Mouse (Mus musculus): ENCODE results near the gene Cnpy4.

Cnpy4 gene

GRCm38 (mm10) chr5:138186950-138187638 is at the start of gene Cnpy4, which contains the start of gene Taf6:
TSS of gene Cnpy4 (plus strand) at chr5:138187485.
TSS of gene Taf6 (minus strand) at chr5:138187451.
- in situ Hi-C loops (cut with MboI, MseI): no loop called here

DNA sequence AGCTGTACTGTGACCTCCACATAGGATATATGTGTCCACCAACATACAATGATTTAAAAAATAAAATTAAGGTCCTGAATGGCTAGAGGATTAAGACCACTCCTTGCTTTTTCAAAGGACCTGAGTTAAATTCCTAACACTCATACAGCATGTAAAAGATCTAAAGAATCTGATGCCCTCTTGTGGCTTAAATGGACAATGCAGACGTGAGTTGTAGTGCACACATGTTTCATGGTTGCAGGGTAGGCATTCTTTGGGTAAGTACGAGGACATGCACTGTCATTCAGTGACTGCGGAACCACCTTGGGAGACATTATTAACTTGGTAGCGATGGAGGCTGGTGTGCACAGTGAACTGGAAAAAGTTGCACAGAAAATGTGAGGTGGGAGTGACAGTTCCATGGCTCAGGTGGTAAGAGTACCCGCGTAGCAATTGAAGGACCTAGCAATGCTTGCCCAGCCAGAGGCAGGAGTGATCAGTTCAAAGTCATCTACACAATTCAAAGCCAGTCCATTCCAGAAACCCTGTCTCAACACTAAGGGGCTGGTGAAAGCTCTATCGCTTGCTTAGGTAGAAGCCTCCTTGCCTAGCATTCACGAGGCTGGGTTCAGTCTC is 49.2 kb upstream of the Cnpy4 start:
- in situ Hi-C loops (cut with MboI, MseI): no loop called here

DNA sequence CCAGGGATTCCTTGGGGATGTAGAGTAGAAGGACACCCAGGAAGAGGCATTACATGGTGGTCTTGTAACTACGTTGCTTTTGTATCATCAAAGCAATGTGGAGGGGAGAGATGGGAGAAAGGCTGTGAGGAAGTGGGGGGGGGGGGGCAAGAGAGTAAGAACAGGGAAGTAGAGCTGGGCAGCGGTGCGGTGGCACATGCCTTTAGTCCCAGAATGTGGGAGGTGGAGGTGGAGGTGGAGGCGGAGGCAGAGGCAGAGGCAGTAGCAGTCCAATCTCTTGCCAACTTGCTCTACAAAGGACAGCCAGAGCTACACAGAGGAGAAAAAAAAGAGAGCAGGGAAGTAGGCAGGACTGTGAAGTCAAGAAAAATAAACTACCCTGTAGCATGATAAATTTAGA is 48.7 kb upstream of the Cnpy4 start:
- in situ Hi-C loops (cut with MboI, MseI): no loop called here

- in situ Hi-C loops (cut with MboI, MseI): loop anchor here (5.0 kb wide), 1 partner anchor 67 kb away; the partner anchor contains the start of gene Zkscan1
Observed at GRCm38 (mm10) chr5:138154390-138154789, 32.9 kb upstream of the Cnpy4 start.

DNA sequence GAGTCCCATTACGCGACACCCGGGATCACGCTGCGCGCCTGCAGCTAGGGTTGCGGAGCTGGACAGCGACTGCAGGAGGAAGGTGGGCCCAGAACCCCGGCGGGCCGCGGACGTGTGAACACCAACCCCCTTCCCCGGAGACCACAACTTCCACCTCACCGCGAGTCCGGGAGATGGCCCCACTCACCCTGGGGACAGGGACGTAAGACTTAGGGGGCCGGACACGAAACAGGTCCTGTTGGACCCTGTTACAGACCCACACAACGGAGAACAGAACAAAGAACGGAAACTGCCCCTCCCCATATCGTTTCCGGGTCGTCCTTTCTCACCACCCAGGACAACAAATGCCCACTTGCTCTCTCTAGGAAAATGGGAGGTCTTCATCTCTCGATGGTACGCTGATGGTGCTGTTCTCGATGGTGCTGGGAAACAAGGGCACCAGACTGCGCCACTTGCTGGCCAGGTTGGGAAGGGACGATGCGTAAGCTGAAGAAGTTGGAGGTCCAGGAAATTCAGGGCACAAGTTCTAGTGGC is 31.8 kb upstream of the Cnpy4 start, which contains the start of gene Zfp113:
TSS of gene Zfp113 (minus strand) at position 302 of the 534 bp plus-strand sequence.
- in situ Hi-C loops (cut with MboI, MseI): no loop called here

GRCm38 (mm10) chr5:138160224-138160762 is 27.0 kb upstream of the Cnpy4 start:
- in situ Hi-C loops (cut with MboI, MseI): no loop called here

GRCm38 (mm10) chr5:138160842-138161665 is 26.2 kb upstream of the Cnpy4 start, which contains the start of gene Cops6:
TSS of gene Cops6 (plus strand) at chr5:138161071.
- in situ Hi-C loops (cut with MboI, MseI): no loop called here

- in situ Hi-C loops (cut with MboI, MseI): no loop called here
Observed at GRCm38 (mm10) chr5:138163046-138163445, 24.2 kb upstream of the Cnpy4 start.

- in situ Hi-C loops (cut with MboI, MseI): no loop called here
Observed at GRCm38 (mm10) chr5:138163610-138164009, 23.7 kb upstream of the Cnpy4 start.

DNA sequence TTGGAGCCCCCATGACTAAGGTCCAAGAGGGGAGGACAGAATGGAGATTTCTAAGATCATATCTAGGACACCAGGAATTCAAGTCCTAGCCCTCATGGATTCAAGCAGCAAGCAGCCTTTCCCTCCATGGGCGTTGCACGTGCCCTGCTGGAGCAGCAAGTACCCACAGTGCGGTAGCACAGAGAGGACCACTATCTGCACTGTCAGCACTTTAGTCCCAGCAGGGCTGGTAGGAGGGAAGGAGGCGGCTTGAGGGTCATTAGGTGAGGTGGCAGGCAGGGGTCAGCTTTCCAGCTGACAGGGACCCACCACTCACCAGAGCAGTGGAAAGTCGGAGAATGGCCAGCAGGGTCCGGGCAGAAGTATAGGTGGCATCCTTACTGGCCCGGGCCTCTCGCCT is 21.7 kb upstream of the Cnpy4 start:
- in situ Hi-C loops (cut with MboI, MseI): loop anchor here (5.0 kb wide), 2 partner anchors 87 to 643 kb away; no protein-coding TSS in a partner anchor

DNA sequence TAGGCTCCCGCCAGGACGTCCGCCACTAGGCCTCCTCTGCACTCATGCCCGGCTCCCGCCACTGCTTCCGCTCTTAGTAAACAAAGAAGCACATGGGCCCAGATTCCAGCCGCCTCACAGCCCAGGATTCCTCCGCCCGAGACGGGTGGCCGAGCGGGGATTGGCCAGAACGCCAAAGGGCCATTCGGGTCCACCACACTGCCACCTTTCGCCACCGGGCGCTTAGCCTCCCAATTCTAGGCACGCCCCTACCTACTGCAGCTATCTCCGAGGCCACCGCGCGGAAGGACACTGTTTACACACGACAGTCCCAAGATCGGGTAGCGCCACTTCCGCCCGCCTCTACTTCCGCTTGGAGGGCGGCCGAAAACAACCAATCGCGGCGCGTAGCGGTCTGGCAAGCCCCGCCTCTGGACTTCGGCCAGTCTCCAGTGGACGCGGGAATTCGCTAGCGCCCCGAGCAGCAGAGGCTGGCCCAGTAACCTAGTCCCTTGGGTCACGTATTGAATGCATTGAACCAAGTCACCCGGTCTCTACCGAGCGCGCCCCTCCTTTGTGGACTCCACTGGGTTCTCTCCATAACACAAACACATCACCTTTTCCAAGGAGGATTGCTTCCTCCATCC is 16.2 kb upstream of the Cnpy4 start:
- in situ Hi-C loops (cut with MboI, MseI): no loop called here

GRCm38 (mm10) chr5:138171695-138172491 is 15.4 kb upstream of the Cnpy4 start, which contains the start of the genes Ap4m1 and Mcm7:
TSS of gene Ap4m1 (plus strand) at chr5:138172002.
TSS of gene Mcm7 (minus strand) at chr5:138172422.
- in situ Hi-C loops (cut with MboI, MseI): no loop called here

DNA sequence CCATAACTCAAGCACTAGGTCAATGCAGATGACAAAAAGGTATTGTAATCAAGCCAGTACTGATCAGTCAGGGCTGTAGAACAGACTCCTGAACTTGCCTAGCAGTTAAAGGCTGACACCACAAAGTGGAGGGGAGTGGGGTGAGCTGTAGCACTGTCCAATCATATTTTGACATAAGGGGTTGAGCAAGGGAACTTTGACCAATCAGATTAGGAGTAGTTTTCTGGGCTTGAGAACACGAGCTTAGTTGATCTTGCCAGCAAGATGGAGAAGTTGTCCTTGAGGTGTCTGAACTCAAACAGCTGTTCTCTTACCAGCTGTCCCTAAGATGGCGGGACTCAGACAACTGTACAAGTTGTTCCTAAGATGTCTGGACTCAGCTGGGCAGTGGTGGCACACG is 14.1 kb upstream of the Cnpy4 start:
- in situ Hi-C loops (cut with MboI, MseI): no loop called here

DNA sequence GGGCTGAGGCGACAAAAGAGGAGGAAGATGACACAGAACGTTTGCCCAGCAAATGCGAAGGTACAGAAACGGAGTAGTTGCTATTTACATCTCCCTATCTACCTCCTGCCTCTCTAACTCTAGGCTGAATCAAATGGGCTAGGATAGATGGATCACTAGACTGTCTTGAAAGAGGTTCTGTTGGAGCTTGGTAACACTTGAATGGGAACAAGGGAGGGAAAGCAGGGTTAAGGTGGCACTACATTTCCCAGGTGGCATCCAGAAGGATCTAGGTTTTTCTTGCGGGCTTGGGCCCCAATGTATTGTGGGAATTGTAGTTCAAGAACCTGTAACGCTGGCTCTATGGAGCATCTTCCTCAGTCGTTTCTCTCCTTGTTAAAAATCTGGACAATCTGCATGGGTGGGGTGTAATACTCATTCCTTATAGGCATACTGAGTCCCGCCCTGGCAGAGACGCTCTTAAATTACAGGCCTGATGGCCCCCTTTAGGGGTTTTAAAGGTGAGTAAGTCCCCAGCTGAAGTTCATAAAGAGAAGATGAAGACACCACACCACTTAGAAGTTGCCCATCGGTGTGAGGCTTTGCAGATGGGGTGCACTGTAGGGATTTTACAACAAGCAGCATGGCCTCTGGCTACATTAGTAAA is 499 bp downstream of the Cnpy4 start:
- in situ Hi-C loops (cut with MboI, MseI): no loop called here

DNA sequence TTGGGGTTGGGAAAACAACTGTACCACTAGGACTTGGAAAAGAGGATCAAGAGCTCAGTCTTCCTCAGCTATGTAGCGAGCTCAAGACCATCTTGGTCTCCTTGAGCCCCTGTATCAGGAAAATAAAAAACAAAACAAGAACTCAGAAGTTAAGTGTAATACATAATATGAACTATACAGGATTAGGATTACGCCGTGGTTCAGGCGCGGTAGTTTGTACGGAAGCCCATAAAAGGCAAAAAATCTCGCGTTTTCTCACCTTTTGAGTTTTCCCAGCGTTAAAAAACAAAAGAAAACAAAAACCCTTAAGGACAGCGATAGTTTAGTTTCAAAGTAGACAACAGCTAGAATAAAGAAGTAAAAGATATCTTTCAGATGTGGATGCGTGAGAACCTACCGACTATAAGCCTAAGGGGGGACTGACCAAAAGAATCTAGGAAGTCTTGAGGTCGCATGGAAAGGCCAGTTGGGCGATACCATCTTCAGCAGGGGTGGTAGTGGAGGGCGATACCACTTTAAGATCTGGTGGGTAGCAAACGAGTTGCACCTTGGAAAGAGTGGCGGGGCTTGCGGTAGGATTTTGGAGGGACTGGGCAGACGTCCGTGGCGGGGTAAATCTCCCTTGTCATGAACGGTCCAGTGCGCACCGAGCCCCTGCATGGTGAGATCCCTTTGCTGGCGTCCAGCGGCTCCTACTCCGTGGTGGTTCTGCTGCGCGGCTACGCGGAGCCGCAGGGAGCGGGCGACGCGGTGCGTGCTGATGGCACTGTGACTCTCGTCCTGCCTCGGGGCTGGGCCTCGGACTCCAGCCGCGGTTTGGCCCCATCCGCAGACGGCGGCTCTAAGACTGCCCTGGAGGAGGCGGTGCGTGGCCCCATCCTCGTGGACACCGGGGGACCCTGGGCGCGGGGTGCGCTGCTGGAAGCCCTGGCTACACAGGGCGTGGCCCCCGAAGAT is 6.8 kb downstream of the Cnpy4 start, which contains the start of gene Mblac1:
TSS of gene Mblac1 (plus strand) at position 544 of the 957 bp plus-strand sequence.
- in situ Hi-C loops (cut with MboI, MseI): no loop called here

- in situ Hi-C loops (cut with MboI, MseI): no loop called here
Observed at GRCm38 (mm10) chr5:138194755-138195345, 7.6 kb downstream of the Cnpy4 start.

- in situ Hi-C loops (cut with MboI, MseI): no loop called here
Observed at GRCm38 (mm10) chr5:138195463-138195862, 8.2 kb downstream of the Cnpy4 start.

DNA sequence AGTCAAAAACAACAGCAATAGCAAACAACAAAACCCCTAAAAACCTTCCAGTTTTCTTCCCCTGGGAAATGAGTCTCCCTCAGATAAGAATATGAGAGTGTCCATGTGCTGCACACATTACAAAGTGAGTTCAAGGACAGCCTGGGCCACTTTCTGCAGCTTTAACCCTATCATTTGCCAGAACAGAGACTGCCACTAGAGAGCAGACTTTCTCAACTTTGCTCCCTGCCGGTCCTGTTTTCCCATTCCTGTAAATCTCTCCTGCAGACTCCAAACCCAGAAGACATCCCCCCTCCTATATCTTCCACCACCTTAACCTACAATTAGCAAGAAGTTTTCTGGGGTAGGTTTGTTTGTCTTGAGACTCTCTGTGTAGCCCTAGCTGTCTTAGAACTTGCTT is 12.3 kb downstream of the Cnpy4 start:
- in situ Hi-C loops (cut with MboI, MseI): no loop called here
